Mouse (Mus musculus) cerebellum, adult 11 months (tissue): ENCODE measurements around the gene Glrb.
A peak's percentile ranks its signal among the peaks of the same experiment; 100 is the strongest.

ENCODE experiments used
- DNase-seq: peaks from one replicate; pipeline ENCODE4 v3.0.0; 2022

Gene Glrb

GRCm38 (mm10) chr3:80913111-80913778 is at the start of gene Glrb:
Gene Glrb, minus strand, starts transcription at chr3:80913660.
- DNase-seq = peak; percentile 64

GRCm38 (mm10) chr3:80959965-80960364 is 46.5 kb upstream of the Glrb start:
- DNase-seq = no peak

GRCm38 (mm10) chr3:80958591-80958990 is 45.1 kb upstream of the Glrb start:
- peak; percentile 12 for DNase-seq

GRCm38 (mm10) chr3:80913779-80914284 is 372 bp upstream of the Glrb start:
- no peak for DNase-seq

GRCm38 (mm10) chr3:80894745-80895480 is 18.5 kb downstream of the Glrb start:
- DNase-seq = peak; percentile 20

- DNase-seq = no peak
These were observed 19.1 kb downstream of the Glrb start for GRCm38 (mm10) chr3:80894328-80894727.

GRCm38 (mm10) chr3:80893055-80893690 is 20.3 kb downstream of the Glrb start:
- DNase-seq = no peak

- DNase-seq = no peak
These were observed 22.4 kb downstream of the Glrb start for GRCm38 (mm10) chr3:80891087-80891486.

GRCm38 (mm10) chr3:80885174-80885573 is 28.3 kb downstream of the Glrb start:
- no peak for DNase-seq

- DNase-seq = no peak
These were observed 29.9 kb downstream of the Glrb start for GRCm38 (mm10) chr3:80883601-80884000.

GRCm38 (mm10) chr3:80880660-80881293 is 32.7 kb downstream of the Glrb start:
- DNase-seq = no peak

- no peak for DNase-seq
These were observed 34.9 kb downstream of the Glrb start for GRCm38 (mm10) chr3:80878571-80878970.

GRCm38 (mm10) chr3:80874690-80875353 is 38.6 kb downstream of the Glrb start:
- no peak for DNase-seq

GRCm38 (mm10) chr3:80874081-80874480 is 39.4 kb downstream of the Glrb start:
- DNase-seq = no peak

- no peak for DNase-seq
These were observed 41.8 kb downstream of the Glrb start for GRCm38 (mm10) chr3:80871472-80872171.

GRCm38 (mm10) chr3:80867328-80867727 is 46.1 kb downstream of the Glrb start:
- DNase-seq = no peak

- no peak for DNase-seq
These were observed 60.5 kb downstream of the Glrb start for GRCm38 (mm10) chr3:80852912-80853507.

- no peak for DNase-seq
These were observed 62.5 kb downstream of the Glrb start for GRCm38 (mm10) chr3:80850947-80851346.

- DNase-seq = no peak
These were observed 67.8 kb downstream of the Glrb start for GRCm38 (mm10) chr3:80845634-80846033.

- DNase-seq = no peak
These were observed 73.6 kb downstream of the Glrb start for GRCm38 (mm10) chr3:80839845-80840244.

GRCm38 (mm10) chr3:80837583-80837982 is 75.9 kb downstream of the Glrb start:
- DNase-seq = no peak

GRCm38 (mm10) chr3:80823975-80824374 is 89.5 kb downstream of the Glrb start:
- no peak for DNase-seq
